Mouse (Mus musculus) heart, postnatal 0 days (tissue): ENCODE results near the gene Cadps.

Experiments used
- CTCF ChIP-seq: IDR thresholded peaks from 2 replicates; pipeline ENCODE4 v1.5.1; 2016; ENCODE audit warnings: antibody characterized with exemption, control low read depth, low read depth
- EP300 ChIP-seq: IDR thresholded peaks from 2 replicates; pipeline ENCODE4 v1.6.1; 2016; ENCODE audit warnings: antibody characterized with exemption, low read depth

- no peak for TF ChIP-seq CTCF
- no peak for TF ChIP-seq EP300
Observed at GRCm38 (mm10) chr14:12680819-12681638, 141.8 kb downstream of the Cadps start.
